Mouse (Mus musculus): ENCODE measurements around the gene Kif5a.
"Not testable (repeated sequence)": the region's sequence is repeated elsewhere in the genome, so short reads cannot be mapped to it uniquely, and the experiment has no call there.

Kif5a gene

GRCm38 (mm10) chr10:127193011-127193410 lies 70.1 kb downstream of the Kif5a start:
- DNase-seq (ENCODE audit: low spot score in 2 of 2), result no peak

- not testable (repeated sequence) for DNase-seq (ENCODE audit: low spot score in 2 of 2)
These were observed 71.2 kb downstream of the Kif5a start for GRCm38 (mm10) chr10:127192057-127192328.

GRCm38 (mm10) chr10:127191191-127192056 lies 71.7 kb downstream of the Kif5a start:
- DNase-seq (ENCODE audit: low spot score in 2 of 2), result no peak

GRCm38 (mm10) chr10:127190398-127191190 lies 72.6 kb downstream of the Kif5a start:
- DNase-seq (ENCODE audit: low spot score in 2 of 2), result no peak

- DNase-seq (ENCODE audit: low spot score in 2 of 2), result peak; percentile 50 to 62
These were observed 73.3 kb downstream of the Kif5a start, which contains the start of gene Arhgef25 for GRCm38 (mm10) chr10:127189651-127190381. TSS of gene Arhgef25 (minus strand) at chr10:127190083.

GRCm38 (mm10) chr10:127189116-127189650 lies 74.0 kb downstream of the Kif5a start:
- DNase-seq (ENCODE audit: low spot score in 2 of 2), result peak; percentile 39 to 47

GRCm38 (mm10) chr10:127188465-127189115 lies 74.6 kb downstream of the Kif5a start:
- DNase-seq (ENCODE audit: low spot score in 2 of 2), result peak; percentile 18 to 45

- no peak for DNase-seq (ENCODE audit: low spot score in 2 of 2)
These were observed 75.1 kb downstream of the Kif5a start for GRCm38 (mm10) chr10:127188079-127188453.

- no peak for DNase-seq (ENCODE audit: low spot score in 2 of 2)
These were observed 75.6 kb downstream of the Kif5a start for GRCm38 (mm10) chr10:127187371-127188078.

- no peak for DNase-seq (ENCODE audit: low spot score in 2 of 2)
These were observed 76.7 kb downstream of the Kif5a start for GRCm38 (mm10) chr10:127186451-127186850.

GRCm38 (mm10) chr10:127185506-127185905 lies 77.6 kb downstream of the Kif5a start:
- no peak for DNase-seq (ENCODE audit: low spot score in 2 of 2)

- DNase-seq (ENCODE audit: low spot score in 2 of 2), result no peak
These were observed 78.0 kb downstream of the Kif5a start for GRCm38 (mm10) chr10:127185101-127185500.

- DNase-seq (ENCODE audit: low spot score in 2 of 2), result no peak
These were observed 79.4 kb downstream of the Kif5a start for GRCm38 (mm10) chr10:127183759-127184158.

GRCm38 (mm10) chr10:127182624-127183023 lies 80.5 kb downstream of the Kif5a start:
- no peak for DNase-seq (ENCODE audit: low spot score in 2 of 2)

- DNase-seq (ENCODE audit: low spot score in 2 of 2), result no peak
These were observed 81.6 kb downstream of the Kif5a start for GRCm38 (mm10) chr10:127181566-127181965.

GRCm38 (mm10) chr10:127180695-127181047 lies 82.5 kb downstream of the Kif5a start:
- no peak for DNase-seq (ENCODE audit: low spot score in 2 of 2)

GRCm38 (mm10) chr10:127179871-127180694 lies 83.1 kb downstream of the Kif5a start, which contains the start of gene Slc26a10:
TSS of gene Slc26a10 (minus strand) at chr10:127180645.
- DNase-seq (ENCODE audit: low spot score in 2 of 2), result no peak

- DNase-seq (ENCODE audit: low spot score in 2 of 2), result no peak
These were observed 84.7 kb downstream of the Kif5a start for GRCm38 (mm10) chr10:127178286-127179027.

- DNase-seq (ENCODE audit: low spot score in 2 of 2), result peak; percentile 26 to 64
These were observed 85.4 kb downstream of the Kif5a start for GRCm38 (mm10) chr10:127177719-127178118.

All from urinary bladder, postnatal 36 days (tissue).